Mouse (Mus musculus): ENCODE data around the gene Vps4a.
"Not testable (repeated sequence)": the region's sequence is repeated elsewhere in the genome, so short reads cannot be mapped to it uniquely, and the experiment has no call there.

The Vps4a gene

GRCm38 (mm10) chr8:107030650-107031576, at the start of gene Vps4a:
Gene Vps4a (plus strand): TSS chr8:107031222.
- peak; percentile 95 to 96 for DNase-seq (ENCODE audit: low spot score in 2 of 2)

GRCm38 (mm10) chr8:106985404-106985821, 45.6 kb upstream of the Vps4a start:
- DNase-seq (ENCODE audit: low spot score in 2 of 2): peak in 1 of 2 experiments; percentile 26

GRCm38 (mm10) chr8:106985951-106986350, 45.1 kb upstream of the Vps4a start:
- DNase-seq (ENCODE audit: low spot score in 2 of 2): no peak

DNA sequence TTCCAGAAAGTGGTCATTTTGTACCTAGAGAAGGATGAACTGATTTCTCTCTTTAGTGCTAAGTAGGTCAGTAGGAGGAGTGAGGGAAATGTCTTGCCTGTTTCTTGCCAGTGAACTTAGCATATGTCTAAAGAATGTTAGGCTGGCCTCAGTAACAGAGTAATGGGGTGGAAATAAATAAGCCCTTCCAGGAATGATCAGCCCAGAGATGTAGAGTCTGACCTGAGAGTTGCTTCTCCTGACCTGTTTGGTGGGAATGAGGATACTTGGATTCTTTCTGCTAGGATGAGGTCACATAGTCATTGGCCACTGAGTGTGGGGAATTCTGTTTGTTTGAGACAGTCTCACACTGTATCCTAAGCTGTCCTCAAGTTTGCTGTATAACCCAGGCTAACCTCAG, 43.5 kb upstream of the Vps4a start:
- DNase-seq (ENCODE audit: low spot score in 2 of 2): no peak

GRCm38 (mm10) chr8:106991393-106991792, 39.6 kb upstream of the Vps4a start:
- DNase-seq (ENCODE audit: low spot score in 2 of 2): peak in 1 of 2 experiments; percentile 15

GRCm38 (mm10) chr8:106996339-106996738, 34.7 kb upstream of the Vps4a start:
- not testable (repeated sequence) for DNase-seq (ENCODE audit: low spot score in 2 of 2)

DNA sequence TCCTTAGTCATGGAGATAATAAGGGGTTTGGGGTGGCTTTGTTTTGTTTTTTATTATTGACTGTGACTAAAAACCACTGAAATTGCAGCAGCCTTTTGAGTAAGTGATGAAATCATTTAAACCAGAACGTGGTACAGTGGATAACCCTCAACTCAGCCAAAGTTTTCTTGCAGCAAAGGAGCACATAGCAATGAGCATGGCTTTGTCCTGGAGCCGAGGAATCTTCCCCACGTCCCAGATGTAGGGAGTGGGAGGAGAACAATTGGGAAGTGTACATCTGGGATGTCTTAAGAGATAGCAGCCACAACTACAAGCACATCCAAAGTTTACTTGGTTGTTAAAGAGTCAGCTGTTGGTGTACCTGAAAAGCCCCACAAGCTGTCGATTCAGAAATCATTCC, 33.6 kb upstream of the Vps4a start:
- no peak for DNase-seq (ENCODE audit: low spot score in 2 of 2)

DNA sequence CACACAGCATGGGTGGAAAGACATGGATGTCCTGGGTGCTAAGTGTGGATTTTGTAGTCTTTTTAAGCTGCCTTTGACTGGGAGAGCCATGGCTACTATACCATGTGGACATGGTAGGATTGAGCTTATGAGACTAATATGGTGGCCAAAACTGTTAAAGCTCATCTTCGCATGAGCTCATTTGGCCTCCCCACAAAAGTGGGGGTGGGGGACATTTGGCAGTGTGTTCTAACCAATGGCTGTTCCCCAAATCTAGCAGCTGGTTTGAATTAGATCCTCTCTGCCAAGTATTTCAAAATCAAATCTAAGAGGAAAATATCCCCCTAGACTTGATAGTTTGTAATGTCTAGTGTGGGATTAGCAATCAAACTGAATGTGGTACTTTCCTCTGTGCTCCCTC, 32.0 kb upstream of the Vps4a start:
- DNase-seq (ENCODE audit: low spot score in 2 of 2): no peak

DNA sequence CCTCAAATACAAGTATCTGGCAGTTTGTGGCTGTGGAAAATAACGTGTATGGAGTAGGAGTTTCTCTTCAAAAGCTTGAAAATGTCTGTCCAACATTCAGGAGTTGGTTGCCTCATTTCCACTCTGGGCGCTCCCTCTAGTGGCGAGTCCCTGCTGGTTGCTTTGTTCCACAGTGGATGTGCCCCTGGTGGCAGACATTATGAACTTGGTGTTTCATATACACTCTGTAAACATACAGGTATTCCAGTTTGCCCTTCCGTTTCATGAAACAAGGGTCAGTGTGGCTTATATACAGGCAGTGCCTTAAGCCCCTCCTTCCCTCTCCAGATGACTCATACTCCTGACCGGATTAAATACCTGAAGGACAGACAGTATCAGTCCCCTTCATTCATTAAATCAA, 28.5 kb upstream of the Vps4a start:
- DNase-seq (ENCODE audit: low spot score in 2 of 2): peak; percentile 84 to 92

DNA sequence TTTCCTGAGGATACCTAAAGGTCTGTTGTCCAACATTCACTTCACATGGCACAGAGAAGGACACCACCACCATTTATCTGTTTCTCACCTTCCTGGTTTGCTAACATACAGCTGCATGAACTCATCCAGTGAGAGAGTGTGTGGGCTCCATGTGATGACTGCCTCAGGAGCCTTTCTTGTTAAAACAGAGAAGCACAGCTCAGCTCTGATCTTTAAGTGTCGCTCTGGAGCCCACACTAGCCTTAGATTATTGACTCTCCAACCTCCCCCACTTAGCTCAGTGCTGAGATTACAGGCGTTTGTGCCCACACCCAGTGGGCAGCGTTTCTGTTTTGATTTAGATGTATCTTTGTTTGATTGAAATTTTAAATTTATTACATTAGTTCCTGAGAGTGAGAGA, 23.2 kb upstream of the Vps4a start:
- peak; percentile 21 to 36 for DNase-seq (ENCODE audit: low spot score in 2 of 2)

DNA sequence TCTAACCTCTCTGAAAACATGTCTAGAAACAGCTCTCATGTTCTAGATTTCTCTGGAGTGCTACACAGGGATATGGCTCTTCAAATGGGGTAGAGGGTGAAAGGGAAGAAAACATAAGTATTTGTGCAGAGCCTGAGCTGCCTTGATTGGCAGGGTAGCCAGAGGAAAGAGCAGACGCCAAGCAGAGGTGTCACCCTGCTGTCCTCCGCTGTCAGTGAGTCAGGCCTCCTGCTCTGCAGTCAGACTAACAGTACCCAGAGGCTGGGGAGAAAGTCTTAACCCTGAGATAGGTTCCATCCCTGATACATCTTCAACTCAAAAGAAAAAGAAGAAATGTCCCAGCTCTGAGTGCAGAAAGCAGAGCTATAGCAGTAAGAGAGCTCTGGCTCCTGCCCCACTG, 18.4 kb upstream of the Vps4a start:
- no peak for DNase-seq (ENCODE audit: low spot score in 2 of 2)

DNA sequence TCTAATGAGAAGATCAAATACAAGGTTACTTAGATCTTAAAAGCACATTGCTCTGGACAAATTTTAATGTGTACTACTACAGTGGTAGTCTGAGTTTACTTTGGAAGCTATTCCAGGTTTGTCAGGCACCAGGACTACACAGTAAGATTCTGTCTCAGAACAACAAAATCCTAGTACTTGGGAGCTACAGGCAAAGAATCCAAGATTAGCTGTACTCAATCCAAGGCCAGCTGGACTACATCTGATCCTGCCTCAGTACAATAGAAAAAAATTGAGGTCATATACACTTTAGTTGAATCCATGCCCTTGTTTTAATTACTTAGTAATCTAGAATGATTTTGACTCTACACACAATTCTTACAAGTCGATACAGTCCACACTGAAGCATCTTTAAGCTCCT, 16.1 kb upstream of the Vps4a start:
- DNase-seq (ENCODE audit: low spot score in 2 of 2): no peak

GRCm38 (mm10) chr8:107023479-107023878, 7.5 kb upstream of the Vps4a start:
- DNase-seq (ENCODE audit: low spot score in 2 of 2): no peak

- DNase-seq (ENCODE audit: low spot score in 2 of 2): no peak
Observed at GRCm38 (mm10) chr8:107029310-107029709, 1.7 kb upstream of the Vps4a start.

DNA sequence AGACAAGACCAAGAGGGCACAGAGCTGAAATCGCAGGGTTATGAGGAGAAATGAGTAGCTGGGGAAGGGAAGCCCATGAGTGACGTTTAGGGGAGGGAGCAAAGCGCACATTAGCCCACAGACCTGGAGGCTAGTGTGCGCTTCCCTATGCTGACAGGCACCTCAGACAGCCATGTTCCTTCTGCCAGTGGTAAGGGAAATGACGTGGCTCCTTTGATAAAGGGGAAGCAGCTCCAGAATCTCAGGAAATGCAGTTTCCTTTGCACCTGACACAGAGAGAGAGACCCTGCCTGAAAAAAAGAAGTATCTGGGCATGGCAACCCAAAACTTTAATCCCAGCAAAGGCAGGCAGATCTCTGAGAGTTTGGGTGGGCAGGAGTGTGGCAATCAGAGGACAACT, 964 bp upstream of the Vps4a start:
- DNase-seq (ENCODE audit: low spot score in 2 of 2): no peak

- DNase-seq (ENCODE audit: low spot score in 2 of 2): no peak
Observed at GRCm38 (mm10) chr8:107031577-107032090, 612 bp downstream of the Vps4a start.

GRCm38 (mm10) chr8:107033609-107034008, 2.6 kb downstream of the Vps4a start:
- not testable (repeated sequence) for DNase-seq (ENCODE audit: low spot score in 2 of 2)

GRCm38 (mm10) chr8:107035641-107036040, 4.6 kb downstream of the Vps4a start:
- DNase-seq (ENCODE audit: low spot score in 2 of 2): no peak

- DNase-seq (ENCODE audit: low spot score in 2 of 2): no peak
Observed at GRCm38 (mm10) chr8:107036626-107037025, 5.6 kb downstream of the Vps4a start.

GRCm38 (mm10) chr8:107040632-107041031, 9.6 kb downstream of the Vps4a start:
- no peak for DNase-seq (ENCODE audit: low spot score in 2 of 2)

DNA sequence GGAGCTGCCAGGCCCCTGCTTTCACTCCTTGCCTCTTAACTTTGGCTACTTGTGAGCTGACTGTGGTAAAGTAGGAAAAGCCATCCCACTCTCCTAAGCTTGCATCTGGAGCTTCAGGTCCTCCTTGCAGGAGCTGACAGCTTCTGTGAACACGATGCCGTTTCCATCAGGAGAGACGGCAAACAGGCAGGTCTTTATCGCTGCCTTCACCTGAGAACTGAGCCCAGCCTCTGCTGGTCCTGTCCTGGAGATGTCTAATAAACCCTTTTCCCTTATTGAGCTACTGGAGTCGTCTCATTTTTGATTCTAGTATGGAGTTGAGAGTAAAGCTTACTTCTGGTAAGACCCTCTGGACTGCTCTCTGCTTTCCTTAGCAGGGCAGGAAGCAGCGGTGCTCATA, 14.5 kb downstream of the Vps4a start:
- no peak for DNase-seq (ENCODE audit: low spot score in 2 of 2)

GRCm38 (mm10) chr8:107046976-107047375, 16.0 kb downstream of the Vps4a start:
- no peak for DNase-seq (ENCODE audit: low spot score in 2 of 2)

Data from frontal cortex, postnatal 36 days (tissue).